Mouse (Mus musculus): ENCODE measurements around the gene Tomm34. TPM values are rescaled to one million over a fixed set of nuclear protein-coding genes. Genes with fewer than 3 reads are reported as not detected.

Gene Tomm34
- total and polyA plus RNA-seq, 3 experiments, result 25.6 to 40.7 (median 26.8) TPM

GRCm38 (mm10) chr2:164040949-164041348 is 30.0 kb downstream of the Tomm34 start:
- Histone ChIP-seq H3K4me3 (replicated peaks in 1 of 3; ENCODE audit: low read depth in 2 of 3, low read length in 2 of 3, poor library complexity in 1 of 3) (no peak overlapping the region), H3K9me3 (replicated peaks; ENCODE audit: low read length) (no peaks in the 10 kb centered on the region), H3K79me2 (replicated peaks; ENCODE audit: control insufficient read depth, extremely low read depth, insufficient read depth, poor library complexity, severe bottlenecking) (no peaks in the 10 kb centered on the region), H3K4me2 (ENCODE audit: insufficient read depth, low read depth, poor library complexity, severe bottlenecking) (no peak overlapping the region), H3K27ac (ENCODE audit: insufficient read depth, low read depth) (no peak overlapping the region), H3K4me1 (ENCODE audit: control insufficient read depth in 1 of 2, insufficient read depth in 2 of 2) (peaks cover 7 to 8% of the 10 kb centered on the region in 2 experiments), H3K27me3 (replicated peaks) (no peaks in the 10 kb centered on the region), H3K36me3 (replicated peaks in 1 of 2; ENCODE audit: control insufficient read depth in 1 of 2, insufficient read depth in 1 of 2, low read length in 1 of 2) (peaks cover 0 to 2% of the 10 kb centered on the region in 2 experiments), H3K9ac (ENCODE audit: insufficient read depth, low read depth) (no peak overlapping the region)
- dilution Hi-C loops (cut with MboI; ENCODE audit: extremely low pct_ligation_motif_present, extremely low pct_unique_long_range_greater_than_20kb, low sequenced_read_pairs) (no loop called here), in situ Hi-C loops (cut with MboI; ENCODE audit: low pct_ligation_motif_present, low pct_unique_long_range_greater_than_20kb, low sequenced_read_pairs) (no loop called here)
- DNase-seq (ENCODE audit: extremely low read depth), result no peak
- TF ChIP-seq E2F4 (IDR thresholded peaks at IDR 0.05; ENCODE audit: insufficient replicate concordance, low read depth, low read length) (no peak), ZNF384 (IDR thresholded peaks at IDR 0.05; ENCODE audit: low read depth, low read length) (no peak), CHD1 (IDR thresholded peaks at IDR 0.05; ENCODE audit: low read depth, low read length) (no peak), ELF1 (IDR thresholded peaks at IDR 0.05; ENCODE audit: low read depth, low read length) (no peak), SMC3 (IDR thresholded peaks at IDR 0.05; ENCODE audit: low read depth, low read length) (no peak), NELFE (IDR thresholded peaks at IDR 0.05; ENCODE audit: low read depth, low read length) (no peak), MYC (IDR thresholded peaks at IDR 0.05; ENCODE audit: low read depth, low read length) (no peak), SIN3A (IDR thresholded peaks at IDR 0.05; ENCODE audit: low read length) (no peak), CHD2 (IDR thresholded peaks at IDR 0.05; ENCODE audit: low read length) (no peak), MAZ (IDR thresholded peaks at IDR 0.05; ENCODE audit: low read depth, low read length) (no peak), MEF2A (IDR thresholded peaks at IDR 0.05; ENCODE audit: borderline replicate concordance, low read depth, low read length) (no peak), MAFK (IDR thresholded peaks at IDR 0.05; ENCODE audit: insufficient replicate concordance, low read length) (no peak), USF1 (IDR thresholded peaks at IDR 0.05; ENCODE audit: low read depth, low read length) (no peak), IRF4 (IDR thresholded peaks at IDR 0.05; ENCODE audit: low read depth, low read length) (no peak), GABPA (IDR thresholded peaks at IDR 0.05; ENCODE audit: insufficient replicate concordance, low read depth, low read length) (no peak), ZMIZ1 (IDR thresholded peaks at IDR 0.05; ENCODE audit: low read depth, low read length) (no peak), PAX5 (IDR thresholded peaks at IDR 0.05; ENCODE audit: low read length) (no peak), POLR2AphosphoS2 (IDR thresholded peaks at IDR 0.05; ENCODE audit: low read depth, low read length) (no peak), POLR2A (IDR thresholded peaks at IDR 0.05; ENCODE audit: low read depth, low read length) (no peak)

GRCm38 (mm10) chr2:164038407-164039028 is 32.5 kb downstream of the Tomm34 start:
- H3K4me1 ChIP-seq (ENCODE audit: control insufficient read depth in 1 of 2, insufficient read depth in 2 of 2), result peaks cover 0 to 5% of the 10 kb centered on the region in 2 experiments; a peak in 1 of 4 replicates
- H3K4me2 ChIP-seq (ENCODE audit: insufficient read depth, low read depth, poor library complexity, severe bottlenecking), result no peak overlapping the region
- TF ChIP-seq SMC3 (IDR thresholded peaks at IDR 0.05; ENCODE audit: low read depth, low read length), result no peak
- no peak for TF ChIP-seq MEF2A (IDR thresholded peaks at IDR 0.05; ENCODE audit: borderline replicate concordance, low read depth, low read length)
- TF ChIP-seq MAZ (IDR thresholded peaks at IDR 0.05; ENCODE audit: low read depth, low read length), result no peak
- TF ChIP-seq CHD2 (IDR thresholded peaks at IDR 0.05; ENCODE audit: low read length), result no peak
- no peak for TF ChIP-seq NELFE (IDR thresholded peaks at IDR 0.05; ENCODE audit: low read depth, low read length)
- TF ChIP-seq ZMIZ1 (IDR thresholded peaks at IDR 0.05; ENCODE audit: low read depth, low read length), result no peak
- TF ChIP-seq JUN (IDR thresholded peaks at IDR 0.05; ENCODE audit: insufficient read depth, low read depth, low read length), result no peak
- TF ChIP-seq SIN3A (IDR thresholded peaks at IDR 0.05; ENCODE audit: low read length), result no peak
- TF ChIP-seq PAX5 (IDR thresholded peaks at IDR 0.05; ENCODE audit: low read length), result no peak
- TF ChIP-seq RAD21 (IDR thresholded peaks at IDR 0.05; ENCODE audit: low read depth, low read length), result no peak
- TF ChIP-seq USF1 (IDR thresholded peaks at IDR 0.05; ENCODE audit: low read depth, low read length), result no peak
- no peak for TF ChIP-seq E2F4 (IDR thresholded peaks at IDR 0.05; ENCODE audit: insufficient replicate concordance, low read depth, low read length)
- TF ChIP-seq KAT2A (IDR thresholded peaks at IDR 0.05; ENCODE audit: insufficient replicate concordance, low read length), result no peak
- dilution Hi-C loops (cut with MboI; ENCODE audit: extremely low pct_ligation_motif_present, extremely low pct_unique_long_range_greater_than_20kb, low sequenced_read_pairs) (no loop called here), in situ Hi-C loops (cut with MboI; ENCODE audit: low pct_ligation_motif_present, low pct_unique_long_range_greater_than_20kb, low sequenced_read_pairs) (no loop called here)
- no peaks in the 10 kb centered on the region for H3K9me3 ChIP-seq (replicated peaks; ENCODE audit: low read length)
- H3K27ac ChIP-seq (ENCODE audit: insufficient read depth, low read depth), result no peak overlapping the region
- H3K4me3 ChIP-seq (replicated peaks in 1 of 3; ENCODE audit: low read depth in 2 of 3, low read length in 2 of 3, poor library complexity in 1 of 3), result peak overlapping the region in 1 of 3 experiments; percentile 5
- DNase-seq (ENCODE audit: extremely low read depth), result no peak
- H3K27me3 ChIP-seq (replicated peaks), result no peaks in the 10 kb centered on the region
- H3K36me3 ChIP-seq (replicated peaks in 1 of 2; ENCODE audit: control insufficient read depth in 1 of 2, insufficient read depth in 1 of 2, low read length in 1 of 2), result peaks cover 0 to 2% of the 10 kb centered on the region in 2 experiments
- H3K9ac ChIP-seq (ENCODE audit: insufficient read depth, low read depth), result no peak overlapping the region
- H3K79me2 ChIP-seq (replicated peaks; ENCODE audit: control insufficient read depth, extremely low read depth, insufficient read depth, poor library complexity, severe bottlenecking), result no peaks in the 10 kb centered on the region
